Mouse (Mus musculus) B cell, adult 67 days (primary cell): ENCODE data around the gene Gm21773. TPM values are rescaled to one million over a fixed set of nuclear protein-coding genes. Genes with fewer than 3 reads are reported as not detected.

ENCODE experiments used
- total RNA-seq, 2 experiments: library from RNA; stranded (reverse); gene quantifications; 4 replicates each; pipeline ENCODE4 v1.2.4; 2023

The Gm21773 gene
- total RNA-seq, result not detected

DNA sequence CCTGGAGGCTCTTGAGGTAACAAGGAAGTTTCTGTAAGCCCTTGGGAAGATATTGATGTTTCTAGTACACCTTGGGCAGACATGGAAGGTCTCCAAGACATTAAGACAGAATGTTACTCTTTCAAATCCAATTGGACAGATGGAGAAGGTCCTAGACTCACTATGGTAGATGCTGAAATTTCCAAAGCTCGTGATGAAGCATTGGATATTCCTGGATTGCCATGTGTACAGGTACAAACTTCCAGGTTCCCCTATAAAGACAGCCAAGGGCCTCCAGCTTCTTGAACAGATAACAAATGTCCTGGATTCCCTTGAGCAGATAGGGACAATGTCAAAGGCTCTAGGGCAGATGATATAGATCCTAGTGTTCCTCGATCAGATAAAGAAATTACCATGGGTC lies at the start of gene Gm21773:
TSS of gene Gm21773 (minus strand) at position 101 of the 400 bp plus-strand sequence.

